Mouse (Mus musculus): ENCODE measurements around the gene Galr2. TPM values are rescaled to one million over a fixed set of nuclear protein-coding genes. Genes with fewer than 3 reads are reported as not detected.

Gene Galr2
- total RNA-seq, 1 experiment: 1.8 TPM

DNA sequence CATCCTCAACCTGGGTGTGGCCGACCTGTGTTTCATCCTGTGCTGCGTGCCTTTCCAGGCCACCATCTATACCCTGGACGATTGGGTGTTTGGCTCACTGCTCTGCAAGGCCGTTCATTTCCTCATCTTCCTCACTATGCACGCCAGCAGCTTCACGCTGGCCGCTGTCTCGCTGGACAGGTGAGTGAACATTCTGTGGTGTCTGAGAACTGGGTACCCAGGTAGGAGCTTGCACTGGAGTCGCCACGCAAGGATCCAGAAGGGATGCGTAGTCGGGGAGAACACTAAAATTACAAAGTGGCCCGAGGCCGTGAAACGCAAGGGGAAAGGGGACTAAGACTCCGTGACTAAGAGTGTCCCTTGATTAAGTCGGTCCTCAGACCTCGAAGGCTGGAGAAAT is 932 bp downstream of the Galr2 start:
- Histone ChIP-seq H3K27ac (ENCODE audit: insufficient read depth, low read depth, low read length, poor library complexity, severe bottlenecking) (no peak overlapping the region), H3K4me1 (ENCODE audit: control insufficient read depth in 2 of 2, insufficient read depth in 2 of 2, low read length in 2 of 2, poor library complexity in 1 of 2) (peaks cover 5 to 9% of the 10 kb centered on the region in 2 experiments; a peak in 2 of 4 replicates), H3K4me3 (ENCODE audit: insufficient read depth in 1 of 2, low read depth in 1 of 2, low read length in 2 of 2, poor library complexity in 1 of 2, severe bottlenecking in 1 of 2) (peak overlapping the region; percentile 58 to 61), H3K9me3 (ENCODE audit: control insufficient read depth, insufficient read depth, low read depth, low read length) (no peaks in the 10 kb centered on the region), H3K36me3 (ENCODE audit: control insufficient read depth, insufficient read depth, low read length, poor library complexity, severe bottlenecking) (no peaks in the 10 kb centered on the region), H3K9ac (ENCODE audit: insufficient read depth, low read depth, low read length, poor library complexity, severe bottlenecking) (peak overlapping the region; percentile 2; the same call in 1 of the 2 replicates)
- in situ Hi-C loops (cut with MboI; ENCODE audit: low sequenced_read_pairs in 2 of 2, unreplicated experiment in 2 of 2): no loop called here
- peak; percentile 31 for DNase-seq (ENCODE audit: low read depth, low spot score)
- no peak for TF ChIP-seq ZC3H11A (IDR thresholded peaks at IDR 0.05; ENCODE audit: borderline replicate concordance, low read depth, low read length)
- no peak for TF ChIP-seq CHD2 (IDR thresholded peaks at IDR 0.05; ENCODE audit: low read depth, low read length)
- TF ChIP-seq HCFC1 (IDR thresholded peaks at IDR 0.05; ENCODE audit: borderline replicate concordance, insufficient read depth, low read length): no peak
- TF ChIP-seq MAFK (IDR thresholded peaks at IDR 0.05; ENCODE audit: insufficient read depth, low read depth, low read length): no peak
- no peak for TF ChIP-seq ZNF384 (IDR thresholded peaks at IDR 0.05; ENCODE audit: low read depth, low read length)

DNA sequence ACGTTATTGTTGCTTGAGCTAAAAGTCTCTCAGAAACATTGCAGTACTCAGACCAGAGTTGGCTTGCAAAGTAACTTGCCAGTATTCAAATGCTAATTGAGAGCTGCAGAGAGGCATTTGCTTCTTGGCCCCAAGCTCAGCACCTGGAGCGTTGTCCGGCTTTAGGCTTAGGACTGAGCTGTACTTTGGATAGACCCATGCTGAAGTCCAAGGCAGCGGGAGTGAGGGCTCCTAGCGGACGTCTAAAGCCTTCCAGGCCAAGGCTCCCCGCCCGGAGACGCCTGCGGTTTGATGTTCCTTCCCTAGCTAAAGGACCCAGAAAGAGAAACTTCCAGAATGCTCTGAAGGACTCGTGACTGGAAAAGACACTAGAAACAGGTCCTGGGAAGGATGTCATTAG is 1.4 kb downstream of the Galr2 start:
- in situ Hi-C loops (cut with MboI; ENCODE audit: low sequenced_read_pairs in 2 of 2, unreplicated experiment in 2 of 2): no loop called here
- peaks cover 5 to 9% of the 10 kb centered on the region in 2 experiments; a peak in 2 of 4 replicates for H3K4me1 ChIP-seq (ENCODE audit: control insufficient read depth in 2 of 2, insufficient read depth in 2 of 2, low read length in 2 of 2, poor library complexity in 1 of 2)
- peak overlapping the region; percentile 58 to 61; a peak in 3 of 4 replicates for H3K4me3 ChIP-seq (ENCODE audit: insufficient read depth in 1 of 2, low read depth in 1 of 2, low read length in 2 of 2, poor library complexity in 1 of 2, severe bottlenecking in 1 of 2)
- H3K9me3 ChIP-seq (ENCODE audit: control insufficient read depth, insufficient read depth, low read depth, low read length): no peaks in the 10 kb centered on the region
- H3K27ac ChIP-seq (ENCODE audit: insufficient read depth, low read depth, low read length, poor library complexity, severe bottlenecking): no peak overlapping the region
- no peak for DNase-seq (ENCODE audit: low read depth, low spot score)
- no peak overlapping the region for H3K9ac ChIP-seq (ENCODE audit: insufficient read depth, low read depth, low read length, poor library complexity, severe bottlenecking)
- TF ChIP-seq ZC3H11A (IDR thresholded peaks at IDR 0.05; ENCODE audit: borderline replicate concordance, low read depth, low read length) (no peak), MAFK (IDR thresholded peaks at IDR 0.05; ENCODE audit: insufficient read depth, low read depth, low read length) (no peak), ZNF384 (IDR thresholded peaks at IDR 0.05; ENCODE audit: low read depth, low read length) (no peak), HCFC1 (IDR thresholded peaks at IDR 0.05; ENCODE audit: borderline replicate concordance, insufficient read depth, low read length) (no peak), CHD2 (IDR thresholded peaks at IDR 0.05; ENCODE audit: low read depth, low read length) (no peak)
- no peaks in the 10 kb centered on the region for H3K36me3 ChIP-seq (ENCODE audit: control insufficient read depth, insufficient read depth, low read length, poor library complexity, severe bottlenecking)

DNA sequence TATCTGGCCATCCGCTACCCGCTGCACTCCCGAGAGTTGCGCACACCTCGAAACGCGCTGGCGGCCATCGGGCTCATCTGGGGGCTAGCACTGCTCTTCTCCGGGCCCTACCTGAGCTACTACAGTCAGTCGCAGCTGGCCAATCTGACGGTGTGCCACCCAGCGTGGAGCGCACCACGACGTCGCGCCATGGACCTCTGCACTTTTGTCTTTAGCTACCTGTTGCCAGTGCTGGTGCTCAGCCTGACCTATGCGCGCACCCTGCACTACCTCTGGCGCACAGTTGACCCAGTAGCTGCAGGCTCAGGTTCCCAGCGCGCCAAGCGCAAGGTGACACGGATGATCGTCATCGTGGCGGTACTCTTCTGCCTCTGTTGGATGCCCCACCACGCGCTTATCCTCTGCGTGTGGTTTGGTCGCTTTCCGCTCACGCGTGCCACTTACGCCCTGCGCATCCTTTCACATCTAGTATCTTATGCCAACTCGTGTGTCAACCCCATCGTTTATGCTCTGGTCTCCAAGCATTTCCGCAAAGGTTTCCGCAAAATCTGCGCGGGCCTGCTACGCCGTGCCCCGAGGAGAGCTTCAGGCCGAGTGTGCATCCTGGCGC is 2.3 kb downstream of the Galr2 start:
- in situ Hi-C loops (cut with MboI; ENCODE audit: low sequenced_read_pairs in 2 of 2, unreplicated experiment in 2 of 2): no loop called here
- peaks cover 5 to 10% of the 10 kb centered on the region in 2 experiments; a peak in 2 of 4 replicates for H3K4me1 ChIP-seq (ENCODE audit: control insufficient read depth in 2 of 2, insufficient read depth in 2 of 2, low read length in 2 of 2, poor library complexity in 1 of 2)
- DNase-seq (ENCODE audit: low read depth, low spot score): no peak
- H3K9ac ChIP-seq (ENCODE audit: insufficient read depth, low read depth, low read length, poor library complexity, severe bottlenecking): no peak overlapping the region; the same call in 1 of the 2 replicates
- H3K27ac ChIP-seq (ENCODE audit: insufficient read depth, low read depth, low read length, poor library complexity, severe bottlenecking): no peak overlapping the region
- H3K4me3 ChIP-seq (ENCODE audit: insufficient read depth in 1 of 2, low read depth in 1 of 2, low read length in 2 of 2, poor library complexity in 1 of 2, severe bottlenecking in 1 of 2): peak overlapping the region; percentile 43 to 56
- no peaks in the 10 kb centered on the region for H3K9me3 ChIP-seq (ENCODE audit: control insufficient read depth, insufficient read depth, low read depth, low read length)
- TF ChIP-seq ZC3H11A (IDR thresholded peaks at IDR 0.05; ENCODE audit: borderline replicate concordance, low read depth, low read length): no peak
- TF ChIP-seq HCFC1 (IDR thresholded peaks at IDR 0.05; ENCODE audit: borderline replicate concordance, insufficient read depth, low read length): no peak
- no peak for TF ChIP-seq ZNF384 (IDR thresholded peaks at IDR 0.05; ENCODE audit: low read depth, low read length)
- no peak for TF ChIP-seq CHD2 (IDR thresholded peaks at IDR 0.05; ENCODE audit: low read depth, low read length)
- TF ChIP-seq MAFK (IDR thresholded peaks at IDR 0.05; ENCODE audit: insufficient read depth, low read depth, low read length): no peak
- no peaks in the 10 kb centered on the region for H3K36me3 ChIP-seq (ENCODE audit: control insufficient read depth, insufficient read depth, low read length, poor library complexity, severe bottlenecking)

DNA sequence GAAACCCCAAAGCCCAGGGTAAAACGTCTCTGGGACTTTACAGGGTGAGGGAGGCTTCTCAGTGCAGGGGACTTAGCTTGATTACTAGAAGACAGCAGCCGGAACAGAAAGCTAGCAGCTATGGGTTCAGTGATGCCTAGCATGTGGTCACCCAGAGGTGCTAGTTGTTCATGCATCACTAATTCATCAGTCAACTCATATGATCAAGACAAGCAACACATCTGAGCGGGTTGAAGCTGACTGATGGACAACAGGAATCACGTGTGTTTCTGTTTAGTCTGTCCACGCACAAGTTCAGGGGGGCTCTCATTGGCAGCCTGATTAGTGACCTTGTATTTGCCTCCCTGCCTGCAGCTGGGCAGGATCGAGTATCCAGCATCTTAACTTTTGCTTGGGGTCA is 3.2 kb downstream of the Galr2 start:
- no peak overlapping the region for H3K27ac ChIP-seq (ENCODE audit: insufficient read depth, low read depth, low read length, poor library complexity, severe bottlenecking)
- DNase-seq (ENCODE audit: low read depth, low spot score): no peak
- H3K4me3 ChIP-seq (ENCODE audit: insufficient read depth in 1 of 2, low read depth in 1 of 2, low read length in 2 of 2, poor library complexity in 1 of 2, severe bottlenecking in 1 of 2): no peak overlapping the region
- H3K4me1 ChIP-seq (ENCODE audit: control insufficient read depth in 2 of 2, insufficient read depth in 2 of 2, low read length in 2 of 2, poor library complexity in 1 of 2): peaks cover 5 to 12% of the 10 kb centered on the region in 2 experiments; a peak in 2 of 4 replicates
- no peak overlapping the region for H3K9ac ChIP-seq (ENCODE audit: insufficient read depth, low read depth, low read length, poor library complexity, severe bottlenecking)
- no peaks in the 10 kb centered on the region for H3K9me3 ChIP-seq (ENCODE audit: control insufficient read depth, insufficient read depth, low read depth, low read length)
- H3K36me3 ChIP-seq (ENCODE audit: control insufficient read depth, insufficient read depth, low read length, poor library complexity, severe bottlenecking): peaks cover 3% of the 10 kb centered on the region; the same call in 1 of the 2 replicates
- TF ChIP-seq CHD2 (IDR thresholded peaks at IDR 0.05; ENCODE audit: low read depth, low read length): no peak
- TF ChIP-seq MAFK (IDR thresholded peaks at IDR 0.05; ENCODE audit: insufficient read depth, low read depth, low read length): no peak
- no peak for TF ChIP-seq ZNF384 (IDR thresholded peaks at IDR 0.05; ENCODE audit: low read depth, low read length)
- TF ChIP-seq HCFC1 (IDR thresholded peaks at IDR 0.05; ENCODE audit: borderline replicate concordance, insufficient read depth, low read length): no peak
- no peak for TF ChIP-seq ZC3H11A (IDR thresholded peaks at IDR 0.05; ENCODE audit: borderline replicate concordance, low read depth, low read length)
- in situ Hi-C loops (cut with MboI; ENCODE audit: low sequenced_read_pairs in 2 of 2, unreplicated experiment in 2 of 2): no loop called here
